Mouse (Mus musculus): ENCODE results near the gene Slc2a4. TPM values are rescaled to one million over a fixed set of nuclear protein-coding genes. Genes with fewer than 3 reads are reported as not detected.
"Not testable (repeated sequence)": the region's sequence is repeated elsewhere in the genome, so short reads cannot be mapped to it uniquely, and the experiment has no call there.

The Slc2a4 gene
- total RNA-seq, 1 experiment from 2014 or later: 65.2 TPM

GRCm38 (mm10) chr11:69919661-69920265 is 28.2 kb downstream of the Slc2a4 start:
- DNase-seq: peak; percentile 92

- DNase-seq: no peak
Observed at GRCm38 (mm10) chr11:69919053-69919452, 28.9 kb downstream of the Slc2a4 start.

- no peak for DNase-seq
Observed at GRCm38 (mm10) chr11:69918118-69918517, 29.9 kb downstream of the Slc2a4 start.

- no peak for DNase-seq
Observed at GRCm38 (mm10) chr11:69917379-69917948, 30.5 kb downstream of the Slc2a4 start.

- not testable (repeated sequence) for DNase-seq
Observed at GRCm38 (mm10) chr11:69916652-69917378, 31.2 kb downstream of the Slc2a4 start.

- no peak for DNase-seq
Observed at GRCm38 (mm10) chr11:69915667-69916627, 32.0 kb downstream of the Slc2a4 start.

GRCm38 (mm10) chr11:69914917-69915430 is 33.0 kb downstream of the Slc2a4 start:
- DNase-seq: no peak

GRCm38 (mm10) chr11:69914372-69914764 is 33.6 kb downstream of the Slc2a4 start:
- DNase-seq: peak; percentile 58

- DNase-seq: peak; percentile 95
Observed at GRCm38 (mm10) chr11:69913554-69914371, 34.2 kb downstream of the Slc2a4 start, which contains the start of gene Gps2. Gene Gps2, plus strand, starts transcription at chr11:69913888.

- no peak for DNase-seq
Observed at GRCm38 (mm10) chr11:69912716-69913530, 35.1 kb downstream of the Slc2a4 start.

GRCm38 (mm10) chr11:69911701-69912100 is 36.3 kb downstream of the Slc2a4 start:
- no peak for DNase-seq

- DNase-seq: no peak
Observed at GRCm38 (mm10) chr11:69910781-69911560, 37.0 kb downstream of the Slc2a4 start.

- no peak for DNase-seq
Observed at GRCm38 (mm10) chr11:69910177-69910576, 37.8 kb downstream of the Slc2a4 start.

GRCm38 (mm10) chr11:69909174-69909573 is 38.8 kb downstream of the Slc2a4 start:
- DNase-seq: no peak

- DNase-seq: no peak
Observed at GRCm38 (mm10) chr11:69908645-69909044, 39.3 kb downstream of the Slc2a4 start.

- DNase-seq: no peak
Observed at GRCm38 (mm10) chr11:69904311-69904710, 43.7 kb downstream of the Slc2a4 start.

- DNase-seq: no peak
Observed at GRCm38 (mm10) chr11:69902972-69903371, 45.0 kb downstream of the Slc2a4 start.

- DNase-seq: no peak
Observed at GRCm38 (mm10) chr11:69901993-69902392, 46.0 kb downstream of the Slc2a4 start.

GRCm38 (mm10) chr11:69901406-69901846 is 46.6 kb downstream of the Slc2a4 start:
- peak; percentile 98 for DNase-seq

All from adrenal gland, postnatal 14 days (tissue).